Mouse (Mus musculus): ENCODE measurements around the gene Klhl7.

DNA sequence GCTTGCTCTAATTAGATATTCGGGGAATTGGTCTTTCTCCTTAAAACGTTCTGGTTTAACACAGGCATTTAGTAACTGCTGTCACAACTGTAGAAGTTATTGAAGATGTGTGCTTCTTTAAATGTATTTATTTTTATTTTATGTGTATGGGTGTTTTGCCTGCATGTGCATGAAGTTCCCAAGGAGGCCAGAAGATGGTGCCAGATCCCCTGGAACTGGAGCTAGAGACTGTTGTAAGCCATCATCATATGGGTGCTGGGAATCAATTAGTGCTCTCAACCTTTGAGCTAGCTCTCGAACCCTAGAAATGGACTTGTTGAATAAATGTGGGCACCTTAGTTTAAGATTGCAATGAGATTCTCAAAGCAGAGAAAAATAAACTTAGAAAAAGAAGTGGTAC is 42.8 kb upstream of the Klhl7 start:
- no peak for TF ChIP-seq POLR2A (IDR thresholded peaks at IDR 0.05; ENCODE audit: insufficient read depth, low read depth, low read length)
- peak; percentile 52 for TF ChIP-seq CTCF (IDR thresholded peaks at IDR 0.05)
- TF ChIP-seq EP300 (IDR thresholded peaks at IDR 0.05; ENCODE audit: insufficient read depth, low read depth, low read length): no peak

Measured in heart, adult 2 months (tissue).